Mouse (Mus musculus) layer of hippocampus, postnatal 14 days (tissue): ENCODE data around the gene Ahctf1. TPM values are rescaled to one million over a fixed set of nuclear protein-coding genes. Genes with fewer than 3 reads are reported as not detected.
A peak's percentile ranks its signal among the peaks of the same experiment; 100 is the strongest.
"Not testable (repeated sequence)": the region's sequence is repeated elsewhere in the genome, so short reads cannot be mapped to it uniquely, and the experiment has no call there.

Experiments used
- DNase-seq, 2 experiments: peaks; one replicate each; pipeline ENCODE4 v3.0.0; 2021 to 2022; ENCODE audit warnings: low spot score in 2 of 2, mixed read lengths in 1 of 2
- long read RNA-seq, 2 experiments: library from polyadenylated mRNA; stranded (forward); transcript quantifications; one replicate each; pipeline ENCODE4 v2.0.0; 2021
- total RNA-seq, 2 experiments: library from RNA; stranded (reverse); gene quantifications; 2 replicates each; pipeline ENCODE4 v1.2.3; 2021

Gene Ahctf1
- 10 to 100 TPM; 27.9 to 28.5 TPM for total RNA-seq
- long read RNA-seq, experiment 1, partial matches to known transcripts: 2 of 2 reads
- long read RNA-seq, experiment 1, other reads (novel, unspliced or antisense): 0 of 2 reads
- long read RNA-seq, experiment 2, partial matches to known transcripts: 1 of 2 reads
- long read RNA-seq, experiment 2, other reads (novel, unspliced or antisense): 0 of 2 reads

DNA sequence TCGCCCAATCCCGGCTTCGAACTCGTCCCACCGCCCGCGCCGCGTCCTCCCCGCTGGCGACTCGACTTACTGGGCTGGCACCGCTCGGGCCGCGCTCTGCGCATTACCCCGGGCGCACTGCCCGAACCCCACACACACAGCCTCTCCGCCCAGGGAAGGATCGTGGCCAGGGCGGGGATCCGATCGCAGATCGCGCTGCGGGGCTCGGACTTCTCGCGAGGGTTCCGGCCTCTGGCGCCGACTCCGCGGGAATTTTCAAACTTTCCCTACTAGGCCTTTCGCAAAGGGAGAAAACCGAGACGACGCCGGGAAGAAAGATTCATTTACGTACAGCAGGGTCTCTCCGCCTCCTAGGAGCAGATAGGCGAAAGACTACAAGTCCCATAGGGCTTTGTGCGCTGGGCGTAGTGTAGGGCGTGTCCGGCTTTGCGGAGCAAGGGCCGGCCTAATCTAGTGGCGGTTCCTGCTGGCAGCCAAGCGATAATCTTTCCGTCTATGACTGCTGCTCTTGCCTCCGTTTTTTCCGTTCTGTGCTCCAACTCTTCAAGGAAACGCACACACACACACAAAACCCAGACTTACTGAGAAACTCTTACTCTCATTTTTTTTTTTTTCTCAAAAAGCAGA, at the start of gene Ahctf1:
TSS of gene Ahctf1 (minus strand) at position 168 of the 627 bp plus-strand sequence.
- peak; percentile 99 for DNase-seq

DNA sequence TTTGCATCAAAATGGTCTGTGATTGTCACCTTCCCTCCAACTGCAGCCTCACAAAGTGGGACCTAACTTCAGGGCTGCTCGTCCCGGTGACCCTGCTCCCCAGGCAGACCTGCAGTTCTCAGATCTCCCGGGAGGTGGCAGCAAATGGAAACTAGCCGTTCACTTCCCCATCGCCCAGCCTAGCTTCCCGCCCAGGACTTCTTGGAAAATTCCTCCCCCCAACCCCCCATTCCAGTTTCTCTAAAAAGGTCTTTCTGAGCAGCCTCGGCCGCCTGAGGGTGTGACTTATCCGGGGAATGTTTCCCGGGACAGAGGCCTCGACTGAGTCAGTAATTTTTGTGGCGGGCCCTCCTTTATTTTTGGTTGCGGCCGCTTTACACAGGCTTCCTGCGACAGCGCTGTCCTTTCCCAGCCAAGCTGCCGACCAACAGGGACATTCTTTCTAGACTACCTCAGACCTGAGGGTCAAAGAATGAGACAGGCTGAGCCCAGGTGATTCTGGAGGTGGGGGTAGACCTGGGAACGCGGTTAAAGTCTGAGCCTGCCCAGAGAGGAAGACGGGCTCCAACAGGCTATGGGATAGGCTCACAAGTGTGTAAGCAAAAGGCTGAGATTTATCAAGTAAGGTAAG, 44.4 kb upstream of the Ahctf1 start:
- DNase-seq: peak; percentile 71 to 73

DNA sequence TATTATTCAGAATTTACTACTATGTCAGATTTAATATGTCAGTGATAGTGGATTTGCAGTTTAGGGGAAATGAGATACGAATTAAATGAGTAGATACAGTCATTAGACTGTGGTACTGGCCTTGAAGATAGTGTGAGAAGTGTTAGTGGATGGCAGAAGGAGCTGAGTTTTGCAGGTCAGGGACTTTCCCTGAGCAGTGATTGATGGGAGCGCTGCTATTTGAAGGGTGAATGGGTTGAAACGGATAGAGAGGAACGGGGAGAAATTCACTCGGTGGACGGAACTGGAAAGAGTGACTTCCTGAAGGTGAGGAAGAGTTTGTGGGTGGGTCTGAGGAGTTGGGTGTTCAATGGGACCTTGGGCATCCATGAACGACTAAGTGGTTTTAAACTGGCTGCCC, 43.7 kb upstream of the Ahctf1 start:
- no peak for DNase-seq

DNA sequence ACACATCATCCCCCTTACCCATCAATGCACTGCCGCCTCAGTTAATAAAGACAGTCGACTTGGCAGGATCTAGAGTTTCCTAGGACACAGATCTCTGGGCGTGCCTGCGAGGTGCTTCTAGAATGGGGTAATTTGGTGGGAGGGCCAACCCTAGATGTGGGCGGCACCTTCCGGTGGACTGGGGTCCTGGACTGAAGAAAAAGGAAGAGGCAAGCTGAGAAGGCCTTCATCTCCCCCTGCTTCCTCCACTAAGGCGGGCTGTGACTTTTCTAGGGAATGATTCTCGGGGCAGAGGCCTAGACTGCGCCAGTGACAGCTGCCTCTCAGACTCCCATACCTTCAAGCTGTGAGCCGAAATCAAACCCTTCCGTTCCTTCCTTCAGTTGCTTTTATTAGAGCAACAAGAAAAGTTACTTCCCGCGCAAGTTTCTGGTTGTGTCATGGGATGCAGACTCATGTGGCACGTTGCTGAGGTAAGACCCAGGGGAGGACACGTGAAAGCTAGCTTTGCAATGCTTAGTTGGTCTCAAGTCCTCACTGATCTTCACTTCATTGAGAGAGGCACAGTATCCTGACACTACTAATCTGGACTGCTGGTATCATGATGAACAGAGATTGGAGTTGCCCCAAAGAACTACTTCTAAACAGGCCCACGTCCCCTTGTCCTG, 42.5 kb upstream of the Ahctf1 start:
- DNase-seq: no peak

DNA sequence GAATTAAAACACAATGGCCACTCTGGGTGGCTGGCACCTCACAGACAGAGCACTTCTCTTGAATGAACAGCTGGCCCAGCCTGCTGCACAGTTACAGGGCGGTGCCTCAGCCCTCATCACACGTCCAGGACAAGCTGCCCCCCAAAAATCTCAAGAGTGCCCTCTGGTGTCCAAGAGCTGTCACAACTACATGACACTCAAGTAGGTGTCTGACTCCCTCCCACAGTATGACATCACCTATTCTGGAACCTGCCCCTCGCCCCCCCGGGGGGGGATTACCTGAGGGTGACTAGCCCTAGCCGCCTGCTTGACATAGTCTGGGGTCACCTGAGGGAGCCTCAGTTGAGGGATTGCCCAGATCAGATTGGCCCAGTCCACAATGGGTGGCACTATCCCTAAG, 41.4 kb upstream of the Ahctf1 start:
- peak; percentile 32 to 40 for DNase-seq

DNA sequence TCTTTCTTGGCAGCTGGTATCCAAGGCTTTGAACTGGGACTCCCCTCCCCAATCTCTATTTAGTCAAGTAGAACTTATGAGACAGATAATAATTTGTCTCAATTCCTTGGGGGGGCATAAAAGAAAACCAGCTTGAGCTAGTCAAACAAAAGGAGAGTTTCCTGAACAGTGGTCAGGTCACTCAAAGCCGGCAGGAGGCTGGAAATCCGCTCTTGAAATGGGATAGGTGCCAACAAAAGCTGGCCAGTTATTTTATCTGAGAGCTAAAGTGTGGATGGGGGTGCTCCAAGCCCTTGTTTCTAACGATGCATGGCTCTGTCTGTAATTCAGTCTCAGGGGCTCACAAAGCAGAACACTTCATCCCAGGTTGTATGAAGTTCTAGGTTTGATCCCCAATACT, 40.5 kb upstream of the Ahctf1 start:
- DNase-seq: no peak

DNA sequence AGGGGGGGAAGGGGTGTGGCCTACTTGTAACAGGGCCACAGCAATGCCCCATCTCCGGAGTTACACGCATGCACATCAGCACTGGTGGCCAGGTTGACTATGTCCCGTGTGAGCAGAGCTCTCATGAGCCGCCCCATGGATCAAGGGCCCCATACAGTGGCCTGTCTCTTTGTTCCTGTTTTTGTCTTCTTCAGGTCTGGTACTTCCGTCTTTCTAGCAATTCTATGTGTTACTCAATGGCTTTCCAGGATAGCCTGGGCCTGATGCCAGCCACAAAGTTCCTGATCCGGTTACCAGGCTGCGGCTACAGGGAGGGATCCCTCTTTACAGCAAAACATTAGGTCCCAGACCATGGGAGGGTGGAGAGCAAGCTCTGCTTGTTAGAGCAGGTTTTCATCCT, 39.1 kb upstream of the Ahctf1 start:
- no peak for DNase-seq

DNA sequence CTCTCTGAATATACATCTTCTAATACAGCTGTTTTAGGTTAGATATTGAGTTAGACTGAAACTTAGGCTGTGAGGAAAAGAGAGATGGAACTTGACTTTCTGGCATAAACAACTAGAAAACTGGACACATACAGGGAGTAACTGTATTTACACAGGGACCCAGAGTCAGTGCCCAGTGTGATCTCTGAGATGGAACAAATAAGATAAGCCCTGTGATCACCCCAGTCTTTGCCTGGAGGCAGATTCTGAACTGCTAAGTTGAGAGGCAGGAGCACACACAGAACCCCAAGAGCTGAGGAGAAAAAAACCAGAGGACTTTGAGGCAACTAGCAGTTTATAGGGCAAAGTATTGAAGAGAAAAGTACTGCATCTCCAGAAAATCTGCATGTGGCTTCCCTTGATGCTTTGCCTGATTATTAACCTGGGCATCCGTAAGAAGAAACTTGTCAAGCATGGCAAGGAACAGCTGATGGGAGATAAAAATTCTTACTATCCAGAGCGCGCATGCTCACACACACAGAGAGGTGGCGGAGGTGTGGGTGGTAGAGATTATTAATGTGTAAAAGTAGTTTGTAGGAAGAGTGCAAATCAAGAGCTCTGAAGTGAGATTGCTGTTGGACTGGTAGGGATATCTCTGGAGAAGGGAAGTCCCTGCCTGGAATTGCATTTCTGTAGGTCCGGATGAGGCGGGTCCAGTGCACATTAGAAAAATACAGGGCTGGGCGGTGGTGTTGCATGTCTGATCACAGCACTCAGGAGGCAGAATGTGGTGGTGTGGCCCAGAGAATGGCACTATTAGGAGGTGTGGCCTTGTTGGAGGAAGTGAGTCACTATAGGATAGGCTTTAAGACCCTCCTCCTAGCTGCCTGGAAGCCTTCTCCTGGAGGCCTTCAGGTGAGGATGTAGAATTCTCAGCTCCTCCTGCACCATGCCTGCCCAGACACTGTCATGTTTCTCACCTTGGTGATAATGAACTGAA, 33.2 kb upstream of the Ahctf1 start:
- DNase-seq: no peak

DNA sequence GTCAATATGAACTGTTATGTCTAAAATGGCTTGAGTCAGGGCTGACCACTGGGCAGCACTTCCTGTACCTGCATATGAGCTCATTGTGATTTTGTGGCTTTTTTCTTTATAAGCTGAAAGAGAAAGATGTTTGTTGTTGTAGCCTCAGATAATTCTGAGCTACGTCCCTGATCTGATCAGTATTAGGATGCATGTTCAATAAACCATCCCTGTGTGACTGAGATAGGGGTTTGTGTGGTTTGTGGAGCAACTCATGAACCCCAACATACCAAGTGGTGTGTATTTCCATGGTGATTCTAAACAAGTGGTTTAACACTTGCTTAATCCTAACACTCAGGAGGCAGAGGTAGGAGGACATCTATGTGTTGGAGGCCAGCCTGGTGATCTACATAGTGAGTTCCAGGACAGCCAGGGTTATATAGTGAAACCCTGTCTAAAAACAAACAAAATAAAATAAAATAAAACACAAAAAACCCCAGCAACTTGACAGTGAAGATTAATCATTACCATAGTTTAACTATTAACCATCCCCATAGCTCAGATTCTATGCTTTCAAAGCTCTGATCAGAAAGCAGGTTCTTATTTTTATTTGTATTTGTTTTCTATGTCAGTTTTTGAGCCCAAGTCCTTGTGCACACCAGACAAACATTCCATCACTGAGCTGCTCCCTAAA, 32.4 kb upstream of the Ahctf1 start:
- no peak for DNase-seq

DNA sequence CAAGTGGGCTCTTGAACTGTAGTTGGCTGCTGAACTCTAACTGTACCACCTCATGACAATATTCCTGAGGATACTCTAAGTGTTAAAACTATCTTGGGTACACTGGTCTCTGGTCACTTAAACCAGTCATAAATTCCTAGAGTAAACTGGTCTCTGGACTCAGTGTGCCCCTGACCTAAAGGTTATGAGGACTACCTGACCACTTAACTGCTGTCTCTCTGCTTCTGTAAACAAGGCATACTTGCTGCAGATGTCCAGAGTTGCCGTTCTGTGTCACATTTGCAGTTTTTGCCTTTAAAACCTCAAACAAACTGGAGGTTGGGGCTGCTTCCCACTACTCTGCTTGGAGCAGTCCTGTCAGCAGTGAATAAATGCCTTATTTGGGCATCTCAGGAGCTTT, 30.1 kb upstream of the Ahctf1 start:
- no peak for DNase-seq

DNA sequence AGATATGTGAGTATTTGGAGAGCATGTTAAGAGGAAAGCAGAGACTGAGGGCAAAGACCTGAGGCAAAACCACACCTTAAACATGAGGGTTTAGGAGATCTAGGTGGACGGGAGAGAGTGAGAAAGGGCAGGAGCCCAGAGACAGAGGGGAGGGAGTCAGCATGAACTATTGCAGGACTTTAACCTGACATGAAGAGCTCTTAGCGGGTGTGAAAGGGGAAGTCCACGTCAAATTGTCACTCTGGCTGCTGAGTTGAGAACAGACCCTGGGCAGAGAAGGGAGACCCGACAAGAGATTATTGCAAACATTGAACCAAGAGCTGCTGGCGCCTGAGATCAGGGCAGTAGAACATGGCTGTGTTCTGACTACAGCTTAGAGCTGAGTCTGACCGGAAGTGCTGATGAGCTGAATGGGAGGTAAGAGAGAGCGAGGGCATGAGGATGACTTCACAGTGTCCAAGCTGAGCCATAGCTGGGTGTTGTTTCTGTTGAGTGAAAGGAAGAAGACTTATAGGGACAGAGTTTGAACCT, 29.3 kb upstream of the Ahctf1 start:
- DNase-seq: no peak

DNA sequence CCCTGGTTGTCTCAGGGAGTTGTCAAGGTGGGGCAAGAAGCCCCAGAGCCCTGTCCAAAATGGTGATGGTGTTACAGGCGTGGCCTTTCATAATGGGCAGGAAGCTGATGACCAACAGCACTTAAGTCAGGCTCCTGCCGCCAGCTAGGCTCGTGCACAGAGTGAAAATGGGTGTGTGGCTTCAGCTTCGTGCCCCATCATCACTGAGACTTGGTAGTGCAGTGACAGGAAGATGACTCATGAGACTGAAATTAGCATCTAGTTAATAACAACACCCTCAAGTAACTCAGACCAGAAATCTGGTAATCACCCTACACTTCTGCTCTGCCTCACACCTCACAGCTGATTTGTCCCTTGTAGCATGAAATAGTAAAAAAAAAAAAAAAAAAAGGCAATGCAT, 25.4 kb upstream of the Ahctf1 start:
- no peak for DNase-seq

DNA sequence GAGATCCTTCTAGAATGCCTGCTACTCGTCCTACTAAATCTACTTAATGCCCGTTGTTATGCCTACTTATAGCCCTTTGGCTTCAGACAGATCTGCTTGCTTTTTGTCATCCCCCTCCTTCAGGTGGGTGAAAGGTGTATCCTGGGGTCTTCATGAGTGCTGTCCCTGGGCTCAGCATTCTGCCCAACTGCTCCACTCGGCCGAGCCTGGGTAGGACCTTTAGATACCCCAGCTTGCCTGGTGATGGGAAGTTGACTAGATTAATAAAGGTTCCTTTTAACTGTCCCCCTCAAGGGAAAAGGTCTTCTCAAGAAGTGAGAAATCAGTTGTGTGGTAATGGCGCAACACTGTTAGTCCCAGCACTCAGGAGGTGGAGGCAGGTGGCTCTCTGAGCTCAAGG, 24.6 kb upstream of the Ahctf1 start:
- DNase-seq: no peak

DNA sequence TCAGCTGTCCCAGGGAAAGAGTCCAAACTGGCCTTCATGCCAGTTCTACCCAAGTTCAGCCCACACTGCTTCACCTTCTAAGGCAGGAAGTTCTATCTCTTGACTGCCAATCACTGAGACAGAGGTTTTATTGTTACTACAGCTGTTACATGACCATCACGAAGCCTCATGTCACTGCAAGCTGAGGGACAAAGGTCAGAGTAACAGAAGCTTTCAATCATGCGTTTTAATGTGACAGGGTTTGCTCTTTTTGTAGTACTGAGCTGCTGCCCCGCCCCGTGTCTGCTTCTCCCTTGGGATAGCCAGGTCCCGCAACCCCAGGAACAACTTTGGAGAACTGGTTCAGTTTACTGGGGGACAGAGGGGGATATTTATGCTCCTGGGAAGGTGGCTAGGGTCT, 21.1 kb upstream of the Ahctf1 start:
- no peak for DNase-seq

DNA sequence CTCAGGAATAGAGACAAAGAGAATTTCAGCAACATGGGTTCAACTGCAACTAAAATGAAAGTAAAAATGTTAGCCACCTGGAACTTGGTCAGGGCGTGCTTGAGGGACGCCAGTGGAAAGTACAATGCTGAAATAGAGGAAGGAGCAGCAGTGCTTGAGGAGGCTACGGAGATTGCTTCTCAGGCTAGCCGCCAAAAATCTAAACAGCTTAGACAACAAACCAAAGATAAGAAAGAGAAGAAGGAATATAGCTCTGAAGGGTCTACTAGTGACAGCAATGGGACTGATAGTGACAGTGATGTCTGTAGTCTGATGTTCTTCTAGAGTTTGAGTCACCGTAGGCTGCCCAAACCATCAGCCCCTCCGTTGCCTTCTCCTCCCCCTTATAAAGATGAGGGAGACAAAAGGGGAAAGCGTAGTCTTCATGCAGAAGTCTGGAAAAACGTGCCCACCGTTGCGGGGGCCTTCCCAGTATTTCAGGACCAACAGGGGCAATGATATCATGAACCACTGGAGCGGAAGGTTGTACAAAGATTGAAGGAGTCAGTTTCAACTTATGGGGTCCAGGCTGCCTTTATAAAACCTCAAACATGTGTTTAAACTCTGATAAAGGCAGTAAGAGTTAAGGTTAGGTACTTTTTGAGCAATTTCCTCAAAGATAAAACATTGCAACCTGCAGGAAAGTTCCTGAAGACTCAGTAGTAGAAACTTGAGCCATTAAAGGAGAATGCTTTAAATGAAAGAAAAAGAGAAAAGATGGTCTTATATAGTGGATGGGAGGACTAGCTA, 15.2 kb upstream of the Ahctf1 start:
- not testable (repeated sequence) for DNase-seq

DNA sequence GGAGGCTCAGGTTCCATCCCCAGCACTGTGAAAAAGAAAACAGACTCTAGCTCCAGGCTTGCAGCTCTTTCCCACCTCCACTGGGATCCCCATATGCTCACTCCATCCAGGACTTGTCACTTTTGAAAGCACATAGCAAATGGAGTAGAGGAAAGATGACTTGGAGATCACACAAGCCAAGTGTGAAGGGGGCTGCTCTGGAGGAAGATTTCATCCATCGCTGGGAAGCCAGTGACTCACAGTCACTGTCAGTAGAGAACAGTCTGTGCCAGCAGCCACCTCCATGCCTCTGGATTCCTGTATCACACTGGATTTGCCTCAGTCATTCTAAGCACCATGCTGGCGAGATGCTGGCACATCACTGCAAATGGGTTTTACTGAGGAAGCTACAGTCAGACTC, 11.1 kb upstream of the Ahctf1 start:
- DNase-seq: no peak

DNA sequence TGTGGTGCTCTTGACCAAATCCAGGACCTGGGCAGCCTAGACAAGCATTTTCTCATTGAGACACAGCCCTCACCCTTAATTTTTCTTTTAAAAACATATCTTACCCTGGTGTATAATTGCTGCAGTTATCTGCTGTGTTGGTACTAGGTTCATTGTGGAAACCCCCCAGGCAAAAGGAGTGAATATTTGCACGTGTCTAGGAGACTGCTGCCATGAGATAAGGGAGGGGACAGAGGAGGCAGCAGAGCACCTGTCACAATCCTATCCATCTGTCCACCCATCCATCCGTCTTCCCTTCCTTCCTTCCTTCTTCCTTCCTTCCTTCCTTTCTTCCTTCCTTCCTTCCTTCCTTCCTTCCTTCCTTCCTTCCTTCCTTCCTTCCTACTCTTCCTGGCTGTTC, 9.9 kb upstream of the Ahctf1 start:
- no peak for DNase-seq

DNA sequence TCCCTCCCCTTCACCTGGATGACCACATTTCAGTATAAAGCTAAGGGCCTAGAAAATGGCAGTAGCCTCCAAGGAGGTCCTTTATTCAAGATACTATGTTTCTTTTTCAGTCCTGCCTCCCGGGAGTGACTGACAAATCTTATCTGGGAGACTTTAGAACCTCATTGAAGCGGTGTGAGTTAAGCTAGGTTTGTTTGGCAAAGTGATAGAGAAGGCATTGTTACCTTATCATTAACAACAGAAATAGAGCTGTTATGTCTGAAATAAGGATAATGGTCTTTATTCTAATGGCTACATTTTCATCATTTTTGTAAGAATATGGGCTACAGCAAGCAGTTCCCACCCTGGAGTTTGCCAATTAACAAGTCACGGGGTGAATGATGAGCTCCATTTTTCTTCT, 4.8 kb upstream of the Ahctf1 start:
- no peak for DNase-seq

DNA sequence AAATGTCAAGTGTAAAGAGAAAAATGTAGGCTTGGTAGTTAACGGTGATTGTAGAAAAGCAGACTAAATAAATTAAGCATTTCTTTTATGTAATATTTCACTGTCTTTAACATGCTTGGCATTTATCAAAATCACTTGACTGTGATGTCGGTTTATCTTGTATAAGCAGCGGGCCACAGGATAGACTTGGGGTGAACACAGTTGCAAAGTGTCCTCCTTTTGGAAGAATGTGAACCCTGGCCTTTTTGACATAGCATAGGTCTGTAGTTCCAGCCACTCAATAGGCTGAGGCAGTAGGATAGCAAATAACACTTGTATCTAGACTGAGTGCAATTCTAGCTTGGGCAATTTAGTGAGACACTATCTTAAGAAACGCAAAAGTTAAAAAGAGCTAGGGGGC, 4.0 kb upstream of the Ahctf1 start:
- DNase-seq: no peak

DNA sequence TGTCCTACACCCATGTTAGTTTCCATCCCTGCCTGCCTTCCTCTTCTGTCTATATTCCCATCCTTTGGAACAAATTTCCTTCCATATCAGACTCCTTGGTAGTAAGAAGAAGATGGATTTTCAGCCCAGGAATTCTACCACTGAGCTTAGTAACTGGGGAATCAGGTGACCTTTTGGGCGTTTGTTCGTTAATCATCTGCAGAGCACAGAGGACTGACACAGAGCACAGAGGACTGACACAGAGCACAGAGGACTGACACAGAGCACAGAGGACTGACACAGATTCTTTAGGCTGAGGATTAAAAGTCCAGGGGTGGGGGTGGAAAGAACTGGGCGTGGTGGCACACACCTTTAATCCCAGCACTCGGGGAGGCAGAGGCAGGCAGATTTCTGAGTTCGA, 2.3 kb upstream of the Ahctf1 start:
- DNase-seq: no peak
